Mouse (Mus musculus) MEL (cell line): ENCODE results near the gene Nsg1. TPM values are rescaled to one million over a fixed set of nuclear protein-coding genes. Genes with fewer than 3 reads are reported as not detected.

Experiments
- DNase-seq: peaks from one replicate; pipeline ENCODE4 v3.0.0; 2011; ENCODE audit warnings: low read depth, low spot score
- H3K27ac ChIP-seq: 2 replicates; pipeline ENCODE4 v1.5.1; 2012; ENCODE audit warnings: low read depth, mild to moderate bottlenecking, control low read depth, low read length, moderate library complexity; ENCODE audit not compliant: control insufficient read depth
- H3K27me3 ChIP-seq, 2 experiments: fragments of 150-350 bp in 1 of 2; sonication (generic) in 1 of 2; 2 replicates each; pipeline ENCODE4 v1.6.1; 2012; ENCODE audit warnings: low read length in 2 of 2, mild to moderate bottlenecking in 2 of 2, improper control_type of control experiment in 1 of 2, moderate library complexity in 1 of 2; ENCODE audit not compliant: insufficient read depth in 2 of 2, control insufficient read depth in 1 of 2
- H3K36me3 ChIP-seq, 2 experiments: 2 replicates each; pipeline ENCODE4 v1.6.1; 2012 to 2014; ENCODE audit warnings: low read length in 2 of 2, improper control_type of control experiment in 1 of 2, inconsistent platforms in 1 of 2, mild to moderate bottlenecking in 1 of 2; ENCODE audit not compliant: insufficient read depth in 2 of 2, control insufficient read depth in 1 of 2
- H3K4me1 ChIP-seq, 2 experiments: fragments of 150-350 bp in 1 of 2; sonication (generic) in 1 of 2; 2 replicates each; pipeline ENCODE4 v1.6.1; 2012; ENCODE audit warnings: low read length in 2 of 2, improper control_type of control experiment in 1 of 2, mild to moderate bottlenecking in 1 of 2; ENCODE audit not compliant: insufficient read depth in 2 of 2, control insufficient read depth in 1 of 2
- H3K4me3 ChIP-seq, 2 experiments: fragments of 150-350 bp in 1 of 2; sonication (generic) in 1 of 2; 2 replicates each; pipeline ENCODE4 v1.5.1; 2012; ENCODE audit warnings: low read depth in 2 of 2, low read length in 2 of 2, mild to moderate bottlenecking in 2 of 2, moderate library complexity in 2 of 2, control low read depth in 1 of 2, improper control_type of control experiment in 1 of 2; ENCODE audit not compliant: control insufficient read depth in 1 of 2, insufficient read depth in 1 of 2
- H3K79me2 ChIP-seq: 2 replicates; pipeline ENCODE4 v1.6.1; 2012; ENCODE audit warnings: mild to moderate bottlenecking, low read length, moderate library complexity; ENCODE audit not compliant: control insufficient read depth, poor library complexity, insufficient read depth
- H3K9ac ChIP-seq: 2 replicates; pipeline ENCODE4 v1.6.1; 2012; ENCODE audit warnings: low read depth, mild to moderate bottlenecking, control low read depth, low read length, moderate library complexity; ENCODE audit not compliant: control insufficient read depth, poor library complexity, severe bottlenecking
- H3K9me3 ChIP-seq: fragments of 150-350 bp; sonication (generic); replicated peaks from 2 replicates; pipeline ENCODE4 v1.6.1; 2012; ENCODE audit warnings: mild to moderate bottlenecking, low read length, improper control_type of control experiment, moderate library complexity; ENCODE audit not compliant: insufficient read depth
- BHLHE40 ChIP-seq: IDR thresholded peaks from 2 replicates; pipeline ENCODE4 v1.6.1; 2012; ENCODE audit warnings: low read depth, mild to moderate bottlenecking, inconsistent platforms, low read length, improper control_type of control experiment, borderline replicate concordance
- CHD2 ChIP-seq: IDR thresholded peaks from 2 replicates; pipeline ENCODE4 v1.6.1; 2011; ENCODE audit warnings: low read length, improper control_type of control experiment
- CTCF ChIP-seq, 3 experiments: IDR thresholded peaks in 2 of 3; conservative IDR thresholded peaks in 1 of 3; 2 replicates each; pipeline ENCODE4 v1.5.1; 2011 to 2012; ENCODE audit warnings: low read length in 3 of 3, low read depth in 2 of 3, mild to moderate bottlenecking in 2 of 3, improper control_type of control experiment in 1 of 3, inconsistent platforms in 1 of 3, mixed read lengths in 1 of 3, moderate library complexity in 1 of 3; ENCODE audit not compliant: control insufficient read depth in 1 of 3, insufficient read depth in 1 of 3, poor library complexity in 1 of 3, severe bottlenecking in 1 of 3
- E2F4 ChIP-seq: IDR thresholded peaks from 2 replicates; pipeline ENCODE4 v1.6.1; 2011; ENCODE audit warnings: low read depth, low read length, improper control_type of control experiment, borderline replicate concordance
- ELF1 ChIP-seq: IDR thresholded peaks from 2 replicates; pipeline ENCODE4 v1.6.1; 2014; ENCODE audit warnings: low read depth, mild to moderate bottlenecking, inconsistent platforms, low read length, improper control_type of control experiment, moderate library complexity
- GABPA ChIP-seq: IDR thresholded peaks from 2 replicates; pipeline ENCODE4 v1.6.1; 2012; ENCODE audit warnings: low read depth, mild to moderate bottlenecking, inconsistent platforms, low read length, improper control_type of control experiment, moderate library complexity
- HCFC1 ChIP-seq: IDR thresholded peaks from 2 replicates; pipeline ENCODE4 v1.6.1; 2012; ENCODE audit warnings: low read depth, mild to moderate bottlenecking, inconsistent platforms, low read length, improper control_type of control experiment, moderate library complexity
- KAT2A ChIP-seq: conservative IDR thresholded peaks from 2 replicates; pipeline ENCODE4 v1.6.1; 2012; ENCODE audit warnings: low read depth, low read length, improper control_type of control experiment, inconsistent platforms
- MAFK ChIP-seq: IDR thresholded peaks from 2 replicates; pipeline ENCODE4 v1.6.1; 2011; ENCODE audit warnings: low read depth, mild to moderate bottlenecking, low read length, improper control_type of control experiment, borderline replicate concordance
- MAX ChIP-seq: IDR thresholded peaks from 2 replicates; pipeline ENCODE4 v1.6.1; 2011; ENCODE audit warnings: low read length, improper control_type of control experiment
- MAZ ChIP-seq: IDR thresholded peaks from 2 replicates; pipeline ENCODE4 v1.6.1; 2012; ENCODE audit warnings: low read depth, mild to moderate bottlenecking, inconsistent platforms, low read length, improper control_type of control experiment
- MYB ChIP-seq: IDR thresholded peaks from 2 replicates; pipeline ENCODE4 v1.6.1; 2011; ENCODE audit warnings: mild to moderate bottlenecking, low read depth, low read length, improper control_type of control experiment
- MYC ChIP-seq: IDR thresholded peaks from 2 replicates; pipeline ENCODE4 v1.6.1; 2011; ENCODE audit warnings: low read depth, mild to moderate bottlenecking, low read length, improper control_type of control experiment, moderate library complexity
- POLR2A ChIP-seq, 2 experiments: IDR thresholded peaks; 2 replicates each; pipeline ENCODE4 v1.6.1; 2011 to 2012; ENCODE audit warnings: low read length in 2 of 2, mild to moderate bottlenecking in 2 of 2, control low read depth in 1 of 2, improper control_type of control experiment in 1 of 2, low read depth in 1 of 2, moderate library complexity in 1 of 2; ENCODE audit not compliant: control insufficient read depth in 1 of 2, insufficient read depth in 1 of 2, poor library complexity in 1 of 2
- POLR2AphosphoS5 ChIP-seq: IDR thresholded peaks from 2 replicates; pipeline ENCODE4 v1.6.1; 2012; ENCODE audit warnings: low read depth, borderline replicate concordance, mild to moderate bottlenecking, inconsistent platforms, low read length, moderate library complexity, mixed read lengths
- SIN3A ChIP-seq: IDR thresholded peaks from 2 replicates; pipeline ENCODE4 v1.6.1; 2012; ENCODE audit warnings: low read length, improper control_type of control experiment, inconsistent platforms
- SMC3 ChIP-seq: IDR thresholded peaks from 2 replicates; pipeline ENCODE4 v1.6.1; 2011; ENCODE audit warnings: low read depth, low read length, improper control_type of control experiment
- TAL1 ChIP-seq: IDR thresholded peaks from 2 replicates; pipeline ENCODE4 v1.6.1; 2012; ENCODE audit warnings: mild to moderate bottlenecking, inconsistent platforms, low read length, moderate library complexity, mixed read lengths
- TBP ChIP-seq: IDR thresholded peaks from 2 replicates; pipeline ENCODE4 v1.8.0; 2011; ENCODE audit warnings: low read depth, low read length, improper control_type of control experiment
- TCF12 ChIP-seq: IDR thresholded peaks from 2 replicates; pipeline ENCODE4 v1.6.1; 2014; ENCODE audit warnings: low read depth, mild to moderate bottlenecking, inconsistent platforms, low read length, improper control_type of control experiment, moderate library complexity
- USF1 ChIP-seq: IDR thresholded peaks from 2 replicates; pipeline ENCODE4 v1.6.1; 2014; ENCODE audit warnings: low read depth, mild to moderate bottlenecking, inconsistent platforms, low read length, improper control_type of control experiment, moderate library complexity
- ZC3H11A ChIP-seq: IDR thresholded peaks from 2 replicates; pipeline ENCODE4 v1.6.1; 2012; ENCODE audit warnings: low read depth, mild to moderate bottlenecking, inconsistent platforms, low read length, improper control_type of control experiment
- ZMIZ1 ChIP-seq: IDR thresholded peaks from 2 replicates; pipeline ENCODE4 v1.6.1; 2012; ENCODE audit warnings: low read depth, mild to moderate bottlenecking, inconsistent platforms, low read length, improper control_type of control experiment, moderate library complexity
- polyA plus RNA-seq, 2 experiments: library from polyadenylated mRNA; stranded (reverse) in 1 of 2; unstranded in 1 of 2; fragments of >175 nt in 1 of 2; fragments of >200 nt in 1 of 2; gene quantifications; 2 replicates each; pipeline versions ENCODE4 v1.2.1 to v1.2.4; 2012; ENCODE audit warnings: low replicate concordance in 2 of 2, low read depth in 1 of 2; ENCODE audit not compliant: insufficient read length in 2 of 2, insufficient read depth in 1 of 2, missing spikeins in 1 of 2
- total RNA-seq: library from RNA; depleted of rRNA; stranded (reverse); fragments of 300-350 nt; gene quantifications from 2 replicates; pipeline ENCODE4 v1.2.3, GENCODE M21; 2012

Nsg1 gene
- total and polyA plus RNA-seq, 3 experiments, result 0.12 to 0.18 TPM; not detected in 1

- Histone ChIP-seq H3K9me3 (no peaks in the 10 kb centered on the region), H3K4me3 (no peak overlapping the region), H3K4me1 (no peaks in the 10 kb centered on the region), H3K79me2 (no peaks in the 10 kb centered on the region), H3K27me3 (no peaks in the 10 kb centered on the region), H3K27ac (no peak overlapping the region), H3K9ac (no peak overlapping the region), H3K36me3 (no peaks in the 10 kb centered on the region)
- TF ChIP-seq SIN3A (no peak), TCF12 (no peak), POLR2A (IDR thresholded peaks at IDR 0.05; ENCODE audit: control insufficient read depth in 1 of 2, insufficient read depth in 1 of 2, low read depth in 1 of 2, low read length in 2 of 2, poor library complexity in 1 of 2) (no peak), HCFC1 (no peak), POLR2AphosphoS5 (no peak), MAFK (no peak), E2F4 (no peak), MYB (no peak), TAL1 (no peak), BHLHE40 (no peak), CHD2 (no peak), TBP (no peak), USF1 (no peak), ELF1 (no peak), KAT2A (no peak), MAX (no peak), CTCF (IDR thresholded peaks at IDR 0.05 in 2 of 3, conservative IDR thresholded peaks at IDR 0.05 in 1 of 3; ENCODE audit: control insufficient read depth in 1 of 3, insufficient read depth in 1 of 3, low read depth in 2 of 3, low read length in 3 of 3, poor library complexity in 1 of 3, severe bottlenecking in 1 of 3) (no peak), MAZ (no peak)
- no peak for DNase-seq
Observed at GRCm38 (mm10) chr5:38187006-38187405, 27.3 kb upstream of the Nsg1 start.

- no peak for DNase-seq
- H3K9me3 ChIP-seq, result no peaks in the 10 kb centered on the region
- no peaks in the 10 kb centered on the region for H3K79me2 ChIP-seq
- no peak overlapping the region for H3K9ac ChIP-seq
- TF ChIP-seq ELF1 (no peak), MYC (no peak), ZC3H11A (no peak), POLR2A (IDR thresholded peaks at IDR 0.05; ENCODE audit: control insufficient read depth in 1 of 2, insufficient read depth in 1 of 2, low read depth in 1 of 2, low read length in 2 of 2, poor library complexity in 1 of 2) (no peak), MAFK (no peak), GABPA (no peak), SMC3 (no peak), TCF12 (no peak), TAL1 (no peak), ZMIZ1 (no peak), TBP (no peak)
- H3K4me1 ChIP-seq, result no peaks in the 10 kb centered on the region
- H3K27ac ChIP-seq, result no peak overlapping the region
- no peaks in the 10 kb centered on the region for H3K36me3 ChIP-seq
- no peak overlapping the region for H3K4me3 ChIP-seq
- no peaks in the 10 kb centered on the region for H3K27me3 ChIP-seq
Observed at GRCm38 (mm10) chr5:38184688-38185285, 25.1 kb upstream of the Nsg1 start.
